Mouse (Mus musculus): ENCODE results near the gene C2cd4b. TPM values are rescaled to one million over a fixed set of nuclear protein-coding genes. Genes with fewer than 3 reads are reported as not detected.

Gene C2cd4b
- polyA plus RNA-seq (2016; fragmentation: Nextera tagmentation; extraction: Ambion mirVana): 0.18 and 0.28 TPM in 2 replicates

- peak within 1 kb of the TSS; percentile 75 for H3K9ac ChIP-seq (replicated peaks)
- peak within 1 kb of the TSS; percentile 64 for H3K4me3 ChIP-seq (replicated peaks)
- no peaks in the 10 kb centered on the region for H3K36me3 ChIP-seq
- peak within 1 kb of the TSS; percentile 97 for H3K4me2 ChIP-seq
- ATAC-seq (ENCODE audit: insufficient number of reproducible peaks, insufficient read depth, low FRiP score, low TSS enrichment, low read depth): no peak
- H3K9me3 ChIP-seq: no peaks in the 10 kb centered on the region
- peaks cover 16% of the 10 kb centered on the region; the same call in 1 of the 2 replicates for H3K4me1 ChIP-seq (replicated peaks)
- WGBS: 2% methylated on average over 49 of the region's 49 CpGs
- 0 out of 2 replicates have a peak within 1 kb of the TSS, but pooled peaks have one; percentile 50 for H3K27ac ChIP-seq
- peaks cover 42% of the 10 kb centered on the region for H3K27me3 ChIP-seq
These were observed at the start of gene C2cd4b for GRCm38 (mm10) chr9:67759163-67759955. TSS of gene C2cd4b (plus strand) at chr9:67759437.

- Histone ChIP-seq H3K36me3 (no peaks in the 10 kb centered on the region), H3K27ac (no peak overlapping the region), H3K4me1 (replicated peaks) (no peaks in the 10 kb centered on the region), H3K9ac (replicated peaks) (no peak overlapping the region), H3K27me3 (peaks cover 4% of the 10 kb centered on the region; the same call in 1 of the 2 replicates), H3K4me3 (replicated peaks) (no peak overlapping the region), H3K9me3 (no peaks in the 10 kb centered on the region), H3K4me2 (no peak overlapping the region)
- no peak; the same call in 1 of the 2 replicates for ATAC-seq (ENCODE audit: insufficient number of reproducible peaks, insufficient read depth, low FRiP score, low TSS enrichment, low read depth)
- 43% methylated on average over 15 of the region's 15 CpGs for WGBS
These were observed 48.0 kb upstream of the C2cd4b start for GRCm38 (mm10) chr9:67711051-67711877.

GRCm38 (mm10) chr9:67712146-67712545, 47.1 kb upstream of the C2cd4b start:
- Histone ChIP-seq H3K4me2 (no peak overlapping the region), H3K27me3 (peaks cover 4% of the 10 kb centered on the region; the same call in 1 of the 2 replicates), H3K9me3 (no peaks in the 10 kb centered on the region), H3K36me3 (no peaks in the 10 kb centered on the region), H3K4me1 (replicated peaks) (no peaks in the 10 kb centered on the region), H3K27ac (no peak overlapping the region), H3K9ac (replicated peaks) (no peak overlapping the region), H3K4me3 (replicated peaks) (no peak overlapping the region)
- no peak for ATAC-seq (ENCODE audit: insufficient number of reproducible peaks, insufficient read depth, low FRiP score, low TSS enrichment, low read depth)
- WGBS: 82% methylated on average over 9 of the region's 9 CpGs

- no peaks in the 10 kb centered on the region for H3K27me3 ChIP-seq
- 90% methylated on average over 3 of the region's 3 CpGs for WGBS
These were observed 42.2 kb upstream of the C2cd4b start for GRCm38 (mm10) chr9:67717081-67717480.

GRCm38 (mm10) chr9:67718596-67718995, 40.6 kb upstream of the C2cd4b start:
- 69% methylated on average over 3 of the region's 3 CpGs for WGBS
- Histone ChIP-seq H3K9me3 (no peaks in the 10 kb centered on the region), H3K4me2 (no peak overlapping the region), H3K27ac (no peak overlapping the region), H3K9ac (replicated peaks) (no peak overlapping the region), H3K4me3 (replicated peaks) (no peak overlapping the region), H3K36me3 (no peaks in the 10 kb centered on the region), H3K4me1 (replicated peaks) (no peaks in the 10 kb centered on the region), H3K27me3 (no peaks in the 10 kb centered on the region)
- no peak for ATAC-seq (ENCODE audit: insufficient number of reproducible peaks, insufficient read depth, low FRiP score, low TSS enrichment, low read depth)

More at GRCm38 (mm10) chr9:67717081-67717480, 42.2 kb upstream of the C2cd4b start:
- Histone ChIP-seq H3K36me3 (no peaks in the 10 kb centered on the region), H3K27ac (no peak overlapping the region), H3K9ac (replicated peaks) (no peak overlapping the region), H3K4me1 (replicated peaks) (no peaks in the 10 kb centered on the region), H3K4me3 (replicated peaks) (no peak overlapping the region), H3K4me2 (no peak overlapping the region), H3K9me3 (no peaks in the 10 kb centered on the region)
- ATAC-seq (ENCODE audit: insufficient number of reproducible peaks, insufficient read depth, low FRiP score, low TSS enrichment, low read depth): no peak

- no peaks in the 10 kb centered on the region for H3K36me3 ChIP-seq
- H3K4me2 ChIP-seq: no peak overlapping the region
- H3K27me3 ChIP-seq: no peaks in the 10 kb centered on the region
- no peaks in the 10 kb centered on the region for H3K9me3 ChIP-seq
- no peak overlapping the region for H3K27ac ChIP-seq
- ATAC-seq (ENCODE audit: insufficient number of reproducible peaks, insufficient read depth, low FRiP score, low TSS enrichment, low read depth): no peak
- no peaks in the 10 kb centered on the region for H3K4me1 ChIP-seq (replicated peaks)
- WGBS: 81% methylated on average over 3 of the region's 3 CpGs
- no peak overlapping the region for H3K4me3 ChIP-seq (replicated peaks)
- no peak overlapping the region for H3K9ac ChIP-seq (replicated peaks)
These were observed 39.1 kb upstream of the C2cd4b start for GRCm38 (mm10) chr9:67720150-67720549.

GRCm38 (mm10) chr9:67722378-67722777, 36.9 kb upstream of the C2cd4b start:
- no peaks in the 10 kb centered on the region for H3K4me1 ChIP-seq (replicated peaks)
- no peak overlapping the region for H3K9ac ChIP-seq (replicated peaks)
- ATAC-seq (ENCODE audit: insufficient number of reproducible peaks, insufficient read depth, low FRiP score, low TSS enrichment, low read depth): no peak
- no peaks in the 10 kb centered on the region for H3K36me3 ChIP-seq
- H3K27me3 ChIP-seq: no peaks in the 10 kb centered on the region
- WGBS: 86% methylated on average over 8 of the region's 8 CpGs
- H3K4me3 ChIP-seq (replicated peaks): no peak overlapping the region
- H3K27ac ChIP-seq: no peak overlapping the region
- H3K4me2 ChIP-seq: no peak overlapping the region
- H3K9me3 ChIP-seq: no peaks in the 10 kb centered on the region

- 72% methylated on average over 3 of the region's 3 CpGs for WGBS
These were observed 34.0 kb upstream of the C2cd4b start for GRCm38 (mm10) chr9:67725196-67725595.

GRCm38 (mm10) chr9:67733716-67734115, 25.5 kb upstream of the C2cd4b start:
- H3K9me3 ChIP-seq: no peaks in the 10 kb centered on the region
- H3K4me2 ChIP-seq: no peak overlapping the region
- H3K36me3 ChIP-seq: no peaks in the 10 kb centered on the region
- H3K27ac ChIP-seq: no peak overlapping the region
- no peak overlapping the region for H3K9ac ChIP-seq (replicated peaks)
- 92% methylated on average over 15 of the region's 15 CpGs for WGBS
- H3K27me3 ChIP-seq: no peaks in the 10 kb centered on the region
- H3K4me1 ChIP-seq (replicated peaks): no peaks in the 10 kb centered on the region
- no peak overlapping the region for H3K4me3 ChIP-seq (replicated peaks)
- ATAC-seq (ENCODE audit: insufficient number of reproducible peaks, insufficient read depth, low FRiP score, low TSS enrichment, low read depth): no peak

More at GRCm38 (mm10) chr9:67725196-67725595, 34.0 kb upstream of the C2cd4b start:
- Histone ChIP-seq H3K4me2 (no peak overlapping the region), H3K9me3 (no peaks in the 10 kb centered on the region), H3K9ac (replicated peaks) (no peak overlapping the region), H3K4me1 (replicated peaks) (no peaks in the 10 kb centered on the region), H3K4me3 (replicated peaks) (no peak overlapping the region), H3K27ac (no peak overlapping the region), H3K36me3 (no peaks in the 10 kb centered on the region), H3K27me3 (no peaks in the 10 kb centered on the region)
- ATAC-seq (ENCODE audit: insufficient number of reproducible peaks, insufficient read depth, low FRiP score, low TSS enrichment, low read depth): no peak

GRCm38 (mm10) chr9:67735426-67735825, 23.8 kb upstream of the C2cd4b start:
- no peak overlapping the region for H3K4me2 ChIP-seq
- H3K4me1 ChIP-seq (replicated peaks): 0 out of 2 replicates have a peak, but pooled peaks cover 3% of the 10 kb centered on the region
- no peak overlapping the region for H3K27ac ChIP-seq
- H3K9ac ChIP-seq (replicated peaks): no peak overlapping the region
- 56% methylated on average over 11 of the region's 11 CpGs for WGBS
- H3K36me3 ChIP-seq: no peaks in the 10 kb centered on the region
- H3K4me3 ChIP-seq (replicated peaks): no peak overlapping the region
- ATAC-seq (ENCODE audit: insufficient number of reproducible peaks, insufficient read depth, low FRiP score, low TSS enrichment, low read depth): no peak
- no peaks in the 10 kb centered on the region for H3K9me3 ChIP-seq
- H3K27me3 ChIP-seq: no peaks in the 10 kb centered on the region

GRCm38 (mm10) chr9:67741256-67741655, 18.0 kb upstream of the C2cd4b start:
- Histone ChIP-seq H3K27ac (no peak overlapping the region), H3K9ac (replicated peaks) (no peak overlapping the region), H3K4me3 (replicated peaks) (no peak overlapping the region), H3K4me1 (replicated peaks) (0 out of 2 replicates have a peak, but pooled peaks cover 8% of the 10 kb centered on the region), H3K4me2 (no peak overlapping the region), H3K36me3 (no peaks in the 10 kb centered on the region), H3K27me3 (no peaks in the 10 kb centered on the region), H3K9me3 (no peaks in the 10 kb centered on the region)
- 94% methylated on average over 2 of the region's 2 CpGs for WGBS
- ATAC-seq (ENCODE audit: insufficient number of reproducible peaks, insufficient read depth, low FRiP score, low TSS enrichment, low read depth): no peak

Measured in limb, embryonic 12.5 days (tissue).